ENCODE assay signal across 28 mouse cellular contexts in genomic region chr4:42959382-42959781, GRCm38 (mm10). TPM values are rescaled to one million over a fixed set of nuclear protein-coding genes. Genes with fewer than 3 reads are reported as not detected.
DNase-seq lines count a peak whose midpoint lies in the region; ATAC-seq and TF ChIP-seq lines count a peak whose summit lies in the region.
"Had no signal": no experiment of that assay in that cellular context is flagged by ENCODE, and none has a peak within 500 bp of the region (broad histone marks: within the 10 kb centered on the region; RNA-seq: fewer than 3 reads in every experiment).

No protein-coding gene starts in this region.

- no peak for TF ChIP-seq CTCF in left cerebral cortex, adult 2 months (IDR thresholded peaks at IDR 0.05)
- no peak for TF ChIP-seq CTCF in heart, postnatal 0 days (IDR thresholded peaks at IDR 0.05; ENCODE audit: low read depth)

- H3K4me1 ChIP-seq in heart, embryonic 12.5 days (replicated peaks): peaks cover 39% of the 10 kb centered on the region
- peaks cover 21% of the 10 kb centered on the region; the same call in 1 of the 2 replicates for H3K4me1 ChIP-seq in heart, postnatal 0 days (ENCODE audit: control insufficient read depth, insufficient read depth)
- H3K4me1 ChIP-seq in embryonic facial prominence, embryonic 10.5 days: peaks cover 3% of the 10 kb centered on the region; the same call in 1 of the 2 replicates

- H3K9ac ChIP-seq in heart, embryonic 12.5 days: no peak overlapping the region
- H3K9ac ChIP-seq in heart, postnatal 0 days (replicated peaks; ENCODE audit: low read depth, low read length): no peak overlapping the region
- H3K9ac ChIP-seq: hindbrain, embryonic 14.5 days; kidney, embryonic 15.5 days had no signal

- 77% methylated on average over 4 of the region's 4 CpGs for WGBS in heart, embryonic 12.5 days
- 49% methylated on average over 4 of the region's 4 CpGs for WGBS in heart, postnatal 0 days
- WGBS in embryonic facial prominence, embryonic 10.5 days: 63% methylated on average over 4 of the region's 4 CpGs

- H3K27me3 ChIP-seq in heart, embryonic 12.5 days (replicated peaks): no peaks in the 10 kb centered on the region
- no peaks in the 10 kb centered on the region for H3K27me3 ChIP-seq in heart, postnatal 0 days (ENCODE audit: control insufficient read depth, insufficient read depth, low read length)
- peaks cover 2% of the 10 kb centered on the region; the same call in 1 of the 2 replicates for H3K27me3 ChIP-seq in embryonic facial prominence, embryonic 10.5 days (replicated peaks; ENCODE audit: low read depth, poor library complexity, severe bottlenecking)
- H3K27me3 ChIP-seq: Patski had no signal

- DNase-seq in cerebellum, postnatal 14 days: peak; percentile 34 to 36
- DNase-seq in cerebellum, adult 11-12 months: no peak
- DNase-seq in heart, adult 8-10 months (ENCODE audit: low spot score): no peak
- DNase-seq in left cerebral cortex, adult 2 months (ENCODE audit: extremely low spot score in 1 of 2, low spot score in 2 of 2): peak; percentile 27 to 30
- DNase-seq in left cerebral cortex, adult 11 months (ENCODE audit: low spot score): no peak
- DNase-seq in heart, postnatal 0 days (ENCODE audit: low spot score): no peak
- DNase-seq in embryonic facial prominence, embryonic 10.5 days (ENCODE audit: low spot score): no peak
- DNase-seq: adrenal gland, postnatal 14 days; cerebellum, adult 11 months; gastrocnemius, postnatal 36 days; kidney, postnatal 4 days; left cerebral cortex, postnatal 4 days; liver; lung, postnatal 14 days; midbrain, embryonic 14.5 days had no signal

- no peak overlapping the region for H3K4me3 ChIP-seq in heart, embryonic 12.5 days
- no peak overlapping the region for H3K4me3 ChIP-seq in left cerebral cortex, adult 2 months
- H3K4me3 ChIP-seq in heart, postnatal 0 days (ENCODE audit: low read depth, low read length): no peak overlapping the region
- no peak overlapping the region for H3K4me3 ChIP-seq in embryonic facial prominence, embryonic 10.5 days
- H3K4me3 ChIP-seq: erythroblast, embryonic 14.5 days; kidney, embryonic 15.5 days had no signal

- ATAC-seq in heart, embryonic 12.5 days (ENCODE audit: insufficient number of reproducible peaks, low FRiP score): no peak
- ATAC-seq in heart, postnatal 0 days (ENCODE audit: insufficient read depth, low read depth): no peak
- ATAC-seq: CD4-positive, CD25-positive, alpha-beta regulatory T cell, adult 4 months; forebrain, embryonic 14.5 days; intestine, postnatal 0 days; Patski had no signal

- H3K27ac ChIP-seq in heart, embryonic 12.5 days (ENCODE audit: poor library complexity, severe bottlenecking): peak overlapping the region; percentile 72
- peak overlapping the region; percentile 32; the same call in 1 of the 2 replicates for H3K27ac ChIP-seq in left cerebral cortex, adult 2 months
- peak overlapping the region; percentile 78 for H3K27ac ChIP-seq in heart, postnatal 0 days (ENCODE audit: low read depth)
- no peak overlapping the region for H3K27ac ChIP-seq in embryonic facial prominence, embryonic 10.5 days (replicated peaks)
- H3K27ac ChIP-seq: kidney, embryonic 15.5 days had no signal

- peaks cover 26% of the 10 kb centered on the region for H3K36me3 ChIP-seq in heart, embryonic 12.5 days
- H3K36me3 ChIP-seq in heart, postnatal 0 days (replicated peaks; ENCODE audit: control insufficient read depth, insufficient read depth, low read length): peaks cover 33% of the 10 kb centered on the region
- H3K36me3 ChIP-seq in embryonic facial prominence, embryonic 10.5 days (replicated peaks): peaks cover 31% of the 10 kb centered on the region

- intact Hi-C loops in left cerebral cortex, adult 2 months (cut with DNase I): no loop called here

- peak overlapping the region; percentile 14; the same call in 1 of the 2 replicates for H3K4me2 ChIP-seq in heart, embryonic 12.5 days
- no peak overlapping the region for H3K4me2 ChIP-seq in heart, postnatal 0 days (ENCODE audit: low read depth, low read length)
- H3K4me2 ChIP-seq: hindbrain, embryonic 14.5 days; kidney, embryonic 15.5 days had no signal

- no peak for TF ChIP-seq EP300 in heart, postnatal 0 days (IDR thresholded peaks at IDR 0.05; ENCODE audit: low read depth)

- H3K9me3 ChIP-seq in heart, embryonic 12.5 days (replicated peaks): 0 out of 2 replicates have a peak, but pooled peaks cover 2% of the 10 kb centered on the region
- H3K9me3 ChIP-seq in heart, postnatal 0 days (replicated peaks; ENCODE audit: control insufficient read depth, low read length): no peaks in the 10 kb centered on the region
- H3K9me3 ChIP-seq in embryonic facial prominence, embryonic 10.5 days: no peaks in the 10 kb centered on the region
- H3K9me3 ChIP-seq: kidney, embryonic 15.5 days had no signal

RNA-seq across cellular contexts. Expression of gene Dnajb5, which starts 9.8 kb away (rescaled TPM):
- 15.6 and 17.7 TPM in 2 replicates for polyA plus RNA-seq in heart, embryonic 12.5 days (2016; fragmentation: Nextera tagmentation; extraction: Ambion mirVana)
- total RNA-seq in heart, adult 8-10 months (2022): 100 to 1,000 TPM in 2 of 4 experiments, 10 to 100 TPM in 2; 65.1 to 119 (median 88.0) TPM
- 100 to 1,000 TPM; 216 to 338 TPM for total RNA-seq in left cerebral cortex, adult 2 months (2021)
- total RNA-seq in heart, postnatal 0 days (2014; rRNA removed; ENCODE audit: low replicate concordance): 41.8 and 59.1 TPM in 2 replicates
- polyA plus RNA-seq in heart, postnatal 0 days (2015; fragmentation: Nextera tagmentation; extraction: Ambion mirVana): 12.5 and 18.2 TPM in 2 replicates
- 10.3 and 10.9 TPM in 2 replicates for polyA plus RNA-seq in embryonic facial prominence, embryonic 10.5 days (2016; fragmentation: Nextera tagmentation; extraction: Ambion mirVana)
- polyA plus RNA-seq: erythroblast, embryonic 14.5 days had no signal

RNA-seq across cellular contexts. Expression of gene 1700022I11Rik, which starts 10.0 kb away (rescaled TPM):
- polyA plus RNA-seq in heart, embryonic 12.5 days (2016; fragmentation: Nextera tagmentation; extraction: Ambion mirVana): 0.23 and 0.49 TPM in 2 replicates
- not detected for total RNA-seq in heart, adult 8-10 months (2022)
- total RNA-seq in left cerebral cortex, adult 2 months (2021): not detected
- not detected in 2 replicates for total RNA-seq in heart, postnatal 0 days (2014; rRNA removed; ENCODE audit: low replicate concordance)
- polyA plus RNA-seq in heart, postnatal 0 days (2015; fragmentation: Nextera tagmentation; extraction: Ambion mirVana): 0.19 and 0.41 TPM in 2 replicates
- 0.54 and 0.76 TPM in 2 replicates for polyA plus RNA-seq in embryonic facial prominence, embryonic 10.5 days (2016; fragmentation: Nextera tagmentation; extraction: Ambion mirVana)
- total RNA-seq: adrenal gland, postnatal 14 days; gastrocnemius, postnatal 36 days; left cerebral cortex, adult 18-20 months; left cerebral cortex, postnatal 4 days; megakaryocyte, adult 5-6 weeks had no signal
- polyA plus RNA-seq: brain, embryonic 14.5 days; erythroblast, embryonic 14.5 days; Patski; small intestine, adult 2 months had no signal

RNA-seq across cellular contexts. Expression of gene Vcp, which starts 40.9 kb away (rescaled TPM):
- polyA plus RNA-seq in heart, embryonic 12.5 days (2016; fragmentation: Nextera tagmentation; extraction: Ambion mirVana): 568 and 582 TPM in 2 replicates
- total RNA-seq in heart, adult 8-10 months (2022): 100 to 1,000 TPM; 255 to 280 (median 263) TPM
- 100 to 1,000 TPM; 179 to 186 TPM for total RNA-seq in left cerebral cortex, adult 2 months (2021)
- 166 and 201 TPM in 2 replicates for total RNA-seq in heart, postnatal 0 days (2014; rRNA removed; ENCODE audit: low replicate concordance)
- 398 and 438 TPM in 2 replicates for polyA plus RNA-seq in heart, postnatal 0 days (2015; fragmentation: Nextera tagmentation; extraction: Ambion mirVana)
- 664 and 683 TPM in 2 replicates for polyA plus RNA-seq in embryonic facial prominence, embryonic 10.5 days (2016; fragmentation: Nextera tagmentation; extraction: Ambion mirVana)

RNA-seq across cellular contexts. Expression of gene Phf24, which starts 42.9 kb away (rescaled TPM):
- 3.4 and 3.9 TPM in 2 replicates for polyA plus RNA-seq in heart, embryonic 12.5 days (2016; fragmentation: Nextera tagmentation; extraction: Ambion mirVana)
- total RNA-seq in heart, adult 8-10 months (2022): 1 to 10 TPM; 4.3 to 9.8 (median 7.0) TPM
- 100 to 1,000 TPM; 359 to 380 TPM for total RNA-seq in left cerebral cortex, adult 2 months (2021)
- 4.1 and 13.2 TPM in 2 replicates for total RNA-seq in heart, postnatal 0 days (2014; rRNA removed; ENCODE audit: low replicate concordance)
- polyA plus RNA-seq in heart, postnatal 0 days (2015; fragmentation: Nextera tagmentation; extraction: Ambion mirVana): 5.0 and 5.3 TPM in 2 replicates
- 0.44 and 1.2 TPM in 2 replicates for polyA plus RNA-seq in embryonic facial prominence, embryonic 10.5 days (2016; fragmentation: Nextera tagmentation; extraction: Ambion mirVana)
- total RNA-seq: megakaryocyte, adult 5-6 weeks; neutrophil, adult 5-6 weeks had no signal
- polyA plus RNA-seq: erythroblast, embryonic 14.5 days; Patski had no signal

RNA-seq across cellular contexts. Expression of gene Fancg, which starts 50.9 kb away (rescaled TPM):
- polyA plus RNA-seq in heart, embryonic 12.5 days (2016; fragmentation: Nextera tagmentation; extraction: Ambion mirVana): 12.2 and 12.9 TPM in 2 replicates
- total RNA-seq in heart, adult 8-10 months (2022): 1 to 10 TPM; 1.7 to 2.8 (median 2.2) TPM
- total RNA-seq in left cerebral cortex, adult 2 months (2021): 10 to 100 TPM; 15.1 to 17.4 TPM
- total RNA-seq in heart, postnatal 0 days (2014; rRNA removed; ENCODE audit: low replicate concordance): 4.5 and 4.9 TPM in 2 replicates
- polyA plus RNA-seq in heart, postnatal 0 days (2015; fragmentation: Nextera tagmentation; extraction: Ambion mirVana): 4.6 and 4.9 TPM in 2 replicates
- 25.3 and 26.0 TPM in 2 replicates for polyA plus RNA-seq in embryonic facial prominence, embryonic 10.5 days (2016; fragmentation: Nextera tagmentation; extraction: Ambion mirVana)

Comparison
In these comparisons a context has a peak if more than half of its experiments do, and no peak if none do; other contexts are left out.
1. DNase-seq: peak in cerebellum, postnatal 14 days (2 of 2) and left cerebral cortex, adult 2 months (2 of 2); none in cerebellum, adult 11-12 months (single experiment), heart, adult 8-10 months (single experiment), left cerebral cortex, adult 11 months (single experiment), heart, postnatal 0 days (single experiment) and embryonic facial prominence, embryonic 10.5 days (single experiment).